Mouse (Mus musculus) E14TG2a.4 (cell line): ENCODE data around the gene Apba2.

Experiments
- CTCF ChIP-seq: conservative IDR thresholded peaks from 2 replicates; pipeline ENCODE4 v1.5.1; 2014; ENCODE audit warnings: low read length
- NANOG ChIP-seq: IDR thresholded peaks from 2 replicates; pipeline ENCODE4 v1.6.1; 2014; ENCODE audit warnings: borderline replicate concordance, low read length, mixed read lengths
- POU5F1 ChIP-seq: IDR thresholded peaks from 2 replicates; pipeline ENCODE4 v1.6.1; 2014; ENCODE audit warnings: low read length, borderline replicate concordance

DNA sequence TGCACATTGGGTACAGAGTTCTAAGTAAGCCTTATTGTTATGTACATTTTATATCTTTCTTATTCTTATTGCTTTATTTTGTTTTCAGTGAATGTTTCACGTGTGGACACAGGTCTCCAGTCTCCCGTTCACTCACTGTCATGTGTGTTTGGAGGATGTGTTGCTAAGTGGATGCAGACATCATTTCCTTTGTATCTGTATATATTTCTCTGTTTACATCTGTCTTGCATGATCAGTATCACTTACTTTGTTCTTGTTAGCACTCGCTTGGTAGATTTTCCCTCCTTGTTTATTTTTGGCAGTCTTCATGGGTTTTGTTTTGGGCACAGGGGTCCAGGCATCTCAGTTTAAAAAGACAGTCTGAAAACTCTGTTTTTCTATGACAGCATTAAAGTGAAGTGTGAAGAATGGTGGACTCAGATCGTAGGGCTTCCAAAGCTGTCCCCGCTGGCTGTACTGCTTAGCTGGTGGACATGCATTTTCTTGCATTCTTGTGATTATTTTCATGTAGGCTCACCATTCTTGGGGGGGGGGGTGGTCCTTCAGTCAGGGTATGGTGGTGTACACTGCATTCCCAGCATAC, 164.3 kb downstream of the Apba2 start:
- no peak for TF ChIP-seq CTCF
- no peak for TF ChIP-seq POU5F1
- TF ChIP-seq NANOG, result no peak
